Mouse (Mus musculus) gastrocnemius, adult 18-20 months (tissue): ENCODE results near the gene Ccdc113. TPM values are rescaled to one million over a fixed set of nuclear protein-coding genes. Genes with fewer than 3 reads are reported as not detected.
"Not testable (repeated sequence)": the region's sequence is repeated elsewhere in the genome, so short reads cannot be mapped to it uniquely, and the experiment has no call there.

Experiments
- DNase-seq: peaks from one replicate; pipeline ENCODE4 v3.0.0; 2021; ENCODE audit warnings: low spot score
- total RNA-seq, 2 experiments: library from RNA; stranded (reverse); gene quantifications; 2 replicates each; pipeline ENCODE4 v1.2.3; 2021

Gene Ccdc113
- total RNA-seq, 2 experiments from 2014 or later: not detected

DNA sequence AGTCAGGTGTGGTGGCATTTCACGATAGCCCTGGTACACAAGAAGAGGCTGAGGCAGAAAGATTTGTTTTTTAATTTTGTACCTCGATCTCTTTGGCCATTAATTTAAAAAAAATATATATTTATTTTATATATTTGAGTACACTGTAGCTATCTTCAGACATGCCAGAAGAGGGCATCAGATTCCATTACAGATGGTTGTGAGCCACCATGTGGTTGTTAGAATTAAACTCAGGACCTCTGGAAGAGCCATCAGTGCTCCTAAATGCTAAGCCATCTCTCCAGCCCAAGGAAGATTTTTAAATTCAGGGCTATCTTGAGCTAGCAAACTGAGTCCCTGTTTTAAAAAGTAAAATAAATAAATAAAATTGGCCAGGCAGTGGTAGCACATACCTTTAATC is 68.3 kb downstream of the Ccdc113 start:
- no peak for DNase-seq

DNA sequence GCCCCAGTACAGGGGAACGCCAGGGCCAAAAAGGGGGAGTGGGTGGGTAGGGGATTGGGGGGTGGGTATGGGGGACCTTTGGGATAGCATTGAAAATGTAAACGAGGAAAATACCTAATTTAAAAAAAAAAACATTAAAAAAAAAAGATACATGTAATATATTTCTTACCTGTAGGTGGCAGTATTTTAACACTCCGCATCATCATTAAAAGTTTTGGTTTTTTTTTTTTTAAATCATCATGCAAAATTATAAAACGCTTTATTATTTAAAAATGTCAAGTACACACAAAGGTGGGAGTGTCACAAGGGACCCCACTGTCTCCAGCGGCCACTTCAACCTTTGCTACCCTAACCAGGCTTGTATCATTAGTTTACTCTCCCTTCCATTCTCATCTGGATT is 72.6 kb downstream of the Ccdc113 start:
- DNase-seq: not testable (repeated sequence)

DNA sequence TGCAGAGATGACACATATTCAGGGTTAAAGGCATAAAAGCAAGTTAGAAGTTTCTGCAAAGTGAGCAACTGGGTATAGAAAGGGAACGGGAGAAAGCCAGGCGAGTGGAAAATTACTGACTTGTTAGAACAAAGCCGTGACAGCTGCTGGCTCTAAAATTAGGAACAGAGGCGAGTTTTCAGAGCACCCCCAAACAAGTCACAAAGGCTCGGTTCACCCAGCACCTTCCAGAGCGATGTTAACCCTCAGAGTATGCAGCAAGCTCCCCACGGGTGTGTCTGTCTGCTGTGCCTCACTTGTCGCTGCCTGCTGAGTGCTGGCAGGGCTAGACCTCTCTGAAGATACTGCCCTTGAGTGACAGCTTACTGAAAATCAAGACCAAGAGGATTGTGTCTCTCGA is 73.3 kb downstream of the Ccdc113 start:
- no peak for DNase-seq

Other genes with a start within 250 kb of the Ccdc113 start
- gene Cngb1, start 227.5 kb upstream of the Ccdc113 start, total RNA-seq: under 1 TPM; 0.05 to 0.07 TPM
- gene Tepp, start 223.5 kb upstream of the Ccdc113 start, total RNA-seq: not detected
- gene Zfp319, start 202.1 kb upstream of the Ccdc113 start, total RNA-seq: 1 to 10 TPM; 2.8 to 3.2 TPM
- gene Usb1, start 201.8 kb upstream of the Ccdc113 start, total RNA-seq: 1 to 10 TPM; 4.8 to 5.7 TPM
- 10 to 100 TPM; 16.8 to 17.8 TPM for gene Mmp15, start 181.8 kb upstream of the Ccdc113 start, total RNA-seq
- 1 to 10 TPM; 6.0 to 6.5 TPM for gene Cfap20, start 99.2 kb upstream of the Ccdc113 start, total RNA-seq
- 10 to 100 TPM; 24.2 to 24.7 TPM for gene Csnk2a2, start 44.0 kb upstream of the Ccdc113 start, total RNA-seq
- gene Prss54, start 42.3 kb downstream of the Ccdc113 start, total RNA-seq: not detected
- under 1 TPM; 0.38 to 0.66 TPM for gene Gins3, start 99.4 kb downstream of the Ccdc113 start, total RNA-seq
- 1 to 10 TPM; 3.8 to 6.2 TPM for gene Ndrg4, start 142.9 kb downstream of the Ccdc113 start, total RNA-seq
- gene Setd6, start 181.8 kb downstream of the Ccdc113 start, total RNA-seq: 10 to 100 TPM; 13.5 to 15.6 TPM